Mouse (Mus musculus) neural tube, embryonic 13.5 days (tissue): ENCODE data around the gene Psg26. TPM values are rescaled to one million over a fixed set of nuclear protein-coding genes. Genes with fewer than 3 reads are reported as not detected.
"Not testable (repeated sequence)": the region's sequence is repeated elsewhere in the genome, so short reads cannot be mapped to it uniquely, and the experiment has no call there.

Source experiments
- ATAC-seq: fragments of 200-750 bp; cut with Nextera tagmentation; 2 replicates; pipeline ENCODE4 v1.8.0; 2017; ENCODE audit warnings: low read depth, mild to moderate bottlenecking, moderate TSS enrichment, moderate library complexity
- H3K27ac ChIP-seq: fragments of 300-500 bp; sonication (generic); replicated peaks from 2 replicates; pipeline ENCODE4 v1.5.1; 2015; ENCODE audit warnings: moderate library complexity, mild to moderate bottlenecking, inconsistent platforms
- H3K27me3 ChIP-seq: fragments of 300-500 bp; sonication (generic); 2 replicates; pipeline ENCODE4 v1.6.1; 2015; ENCODE audit warnings: mild to moderate bottlenecking, inconsistent platforms
- H3K36me3 ChIP-seq: fragments of 300-500 bp; sonication (generic); 2 replicates; pipeline ENCODE4 v1.6.1; 2015; ENCODE audit warnings: mild to moderate bottlenecking, inconsistent platforms
- H3K4me1 ChIP-seq: fragments of 300-500 bp; sonication (generic); replicated peaks from 2 replicates; pipeline ENCODE4 v1.6.1; 2015; ENCODE audit warnings: inconsistent platforms
- H3K4me2 ChIP-seq: fragments of 300-500 bp; sonication (generic); 2 replicates; pipeline ENCODE4 v1.6.1; 2015; ENCODE audit warnings: inconsistent platforms, mild to moderate bottlenecking, moderate library complexity
- H3K4me3 ChIP-seq: fragments of 300-500 bp; sonication (generic); 2 replicates; pipeline ENCODE4 v1.5.1; 2015; ENCODE audit warnings: mild to moderate bottlenecking, inconsistent platforms
- H3K9ac ChIP-seq: fragments of 300-500 bp; sonication (generic); 2 replicates; pipeline ENCODE4 v1.6.1; 2015; ENCODE audit warnings: moderate library complexity, mild to moderate bottlenecking, inconsistent platforms
- H3K9me3 ChIP-seq: fragments of 300-500 bp; sonication (generic); 2 replicates; pipeline ENCODE4 v1.6.1; 2016; ENCODE audit warnings: inconsistent platforms
- WGBS: fragments of 180-500 bp; shearing (Covaris S2); methylation state at CpG from one replicate; pipeline ENCODE4 v1.1.7; 2015; 5-methylcytosine and 5-hydroxymethylcytosine counted together
- polyA plus RNA-seq: library from polyadenylated mRNA; unstranded; fragments of >200 nt; fragmentation: Nextera tagmentation; extraction: Ambion mirVana; gene quantifications from 2 replicates; pipeline ENCODE4 v1.2.1, GENCODE M21; 2015

Psg26 gene
- not detected in 2 replicates for polyA plus RNA-seq

DNA sequence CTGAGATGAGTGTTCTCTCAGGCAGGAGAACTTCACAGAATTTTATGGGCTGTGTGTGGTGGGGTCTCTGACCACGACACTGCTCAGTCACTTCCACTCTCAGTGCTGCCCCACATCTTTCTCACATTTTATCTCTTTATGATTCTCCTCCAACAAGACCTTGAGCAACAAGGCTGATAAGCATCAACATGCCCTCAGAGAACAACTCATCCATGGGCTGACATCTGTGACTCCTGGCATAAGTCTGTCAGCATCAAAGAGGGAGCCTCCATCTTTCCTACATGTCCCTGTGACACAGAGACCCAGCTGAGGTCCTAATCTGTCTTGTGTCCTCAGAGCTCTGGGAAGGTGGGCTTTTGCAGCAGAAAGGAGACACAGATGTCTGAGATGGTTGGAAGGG lies at the start of gene Psg26:
Psg26 (minus strand) TSS at position 101 of the 400 bp plus-strand sequence.
- no peak for ATAC-seq
- H3K36me3 ChIP-seq: no peaks in the 10 kb centered on the region
- H3K4me2 ChIP-seq: no peak within 1 kb of the TSS
- H3K9me3 ChIP-seq: peaks cover 4% of the 10 kb centered on the region; the same call in 1 of the 2 replicates
- 89% methylated on average over 1 of the region's 1 CpGs for WGBS
- H3K4me1 ChIP-seq: no peaks in the 10 kb centered on the region
- H3K9ac ChIP-seq: no peak within 1 kb of the TSS
- H3K4me3 ChIP-seq: no peak within 1 kb of the TSS
- H3K27ac ChIP-seq: no peak within 1 kb of the TSS
- no peaks in the 10 kb centered on the region for H3K27me3 ChIP-seq

DNA sequence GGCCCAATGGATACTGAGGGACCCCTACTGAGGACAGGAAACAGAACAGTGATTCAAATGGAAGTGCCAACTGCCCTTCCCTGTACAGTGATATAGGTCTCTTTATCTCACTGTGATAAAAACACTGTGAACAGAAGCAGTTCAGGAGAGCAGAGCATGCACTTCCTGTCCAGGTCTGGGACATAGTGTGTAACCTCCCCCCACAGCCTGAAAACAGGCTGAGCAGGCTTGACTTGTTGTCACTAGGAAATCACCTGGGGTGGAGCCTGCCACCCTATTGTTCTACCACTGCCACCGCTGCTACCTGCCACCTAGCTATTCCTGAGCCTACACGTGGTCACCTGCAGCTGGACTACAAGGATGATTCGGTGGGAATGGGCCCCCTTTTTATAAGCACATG lies 49.4 kb upstream of the Psg26 start:
- 59% methylated on average over 3 of the region's 3 CpGs for WGBS
- no peak overlapping the region for H3K4me2 ChIP-seq
- no peaks in the 10 kb centered on the region for H3K36me3 ChIP-seq
- H3K27me3 ChIP-seq: no peaks in the 10 kb centered on the region
- ATAC-seq: no peak
- H3K4me3 ChIP-seq: no peak overlapping the region
- no peaks in the 10 kb centered on the region for H3K4me1 ChIP-seq
- H3K9ac ChIP-seq: no peak overlapping the region
- H3K9me3 ChIP-seq: no peaks in the 10 kb centered on the region
- H3K27ac ChIP-seq: no peak overlapping the region

DNA sequence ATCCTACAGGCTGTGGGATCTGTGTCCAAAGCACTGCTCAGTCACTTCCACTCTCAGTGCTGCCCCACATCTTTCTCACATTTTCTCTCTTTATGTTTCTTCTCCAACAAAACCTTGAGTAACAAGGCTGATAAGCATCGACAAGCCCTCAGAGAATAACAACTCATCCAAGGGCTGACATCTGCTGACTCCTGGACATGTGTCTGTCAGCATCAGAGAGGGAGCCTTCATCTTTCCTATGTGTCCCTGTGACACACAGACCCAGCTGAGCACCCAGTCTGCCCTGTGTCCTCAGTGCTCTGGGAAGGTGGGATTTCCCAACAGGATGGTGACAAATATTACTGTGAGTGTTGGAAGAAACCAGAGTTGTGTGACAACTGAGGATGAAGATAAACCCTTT lies 48.2 kb upstream of the Psg26 start, which contains the start of gene Psg25:
Psg25 (minus strand) TSS at position 101 of the 400 bp plus-strand sequence.
- Histone ChIP-seq H3K4me1 (no peaks in the 10 kb centered on the region), H3K9me3 (no peaks in the 10 kb centered on the region), H3K4me2 (no peak within 1 kb of the TSS), H3K27ac (no peak within 1 kb of the TSS), H3K27me3 (no peaks in the 10 kb centered on the region), H3K9ac (no peak within 1 kb of the TSS), H3K36me3 (no peaks in the 10 kb centered on the region), H3K4me3 (no peak within 1 kb of the TSS)
- ATAC-seq: no peak
- 90% methylated on average over 1 of the region's 1 CpGs for WGBS

DNA sequence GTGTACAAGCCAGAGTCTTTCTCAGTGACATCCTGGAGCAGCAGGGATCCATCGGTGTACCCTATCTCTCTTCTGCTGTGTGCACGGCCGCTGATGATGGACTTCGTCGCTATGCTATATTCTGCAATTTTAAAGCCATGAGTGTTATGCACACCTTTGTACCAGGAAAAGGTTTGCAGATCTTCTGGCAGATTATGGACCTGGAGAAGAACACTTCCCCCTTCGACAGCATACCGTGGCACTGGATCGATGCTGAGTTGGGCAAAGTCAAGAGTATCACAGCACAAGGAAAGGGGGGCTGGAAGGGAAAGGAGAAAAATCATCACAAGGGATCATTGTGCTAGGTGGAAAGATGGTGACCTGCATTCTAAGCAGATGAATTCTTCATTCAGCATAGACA lies 40.7 kb upstream of the Psg26 start:
- Histone ChIP-seq H3K27ac (no peak overlapping the region), H3K36me3 (no peaks in the 10 kb centered on the region), H3K9ac (no peak overlapping the region), H3K4me1 (no peaks in the 10 kb centered on the region), H3K4me3 (no peak overlapping the region), H3K27me3 (no peaks in the 10 kb centered on the region), H3K9me3 (no peaks in the 10 kb centered on the region), H3K4me2 (no peak overlapping the region)
- 92% methylated on average over 8 of the region's 8 CpGs for WGBS
- no peak for ATAC-seq

DNA sequence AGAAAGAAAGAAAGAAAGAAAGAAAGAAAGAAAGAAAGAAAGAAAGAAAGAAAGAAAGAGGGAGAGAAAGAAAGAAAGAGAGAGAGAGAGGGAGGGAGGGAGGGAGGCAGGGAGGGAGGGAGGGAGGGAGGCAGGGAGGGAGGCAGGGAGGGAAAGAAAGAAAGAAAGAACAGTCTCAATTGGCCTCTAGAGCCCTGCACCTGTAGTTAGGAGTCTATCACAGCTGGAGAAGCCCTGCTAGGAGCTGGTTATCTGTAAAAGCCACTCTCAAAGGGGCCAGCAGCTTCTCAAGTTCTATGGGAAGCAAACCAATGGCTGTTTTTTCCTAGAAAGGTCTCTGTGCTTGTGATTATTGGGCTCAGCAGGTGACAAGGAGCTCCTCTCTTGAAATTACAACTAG lies 28.9 kb upstream of the Psg26 start:
- not testable (repeated sequence) for ATAC-seq, H3K4me1 ChIP-seq, H3K4me2 ChIP-seq, H3K36me3 ChIP-seq, H3K9ac ChIP-seq, H3K27me3 ChIP-seq, H3K9me3 ChIP-seq, H3K4me3 ChIP-seq, H3K27ac ChIP-seq

DNA sequence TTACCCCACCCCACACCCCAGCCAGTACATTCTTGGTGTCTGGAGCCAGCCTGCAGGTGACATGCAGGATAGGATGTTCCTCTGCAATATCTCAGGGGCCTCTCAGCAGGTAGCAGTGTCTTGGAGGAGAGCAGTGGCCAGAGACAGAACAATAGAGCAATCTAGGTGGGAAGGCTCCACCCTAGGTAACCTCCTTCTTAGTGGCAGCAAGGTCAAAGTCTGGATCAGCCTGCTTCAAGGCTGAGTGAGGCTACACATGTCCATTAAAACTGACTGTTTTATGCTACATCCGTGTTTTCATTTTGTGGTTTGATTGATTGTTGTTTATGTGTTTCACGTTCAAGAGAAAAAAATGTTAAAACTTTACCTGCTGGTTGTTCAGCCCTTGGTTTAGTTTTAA lies 28.4 kb upstream of the Psg26 start:
- WGBS: 46% methylated on average over 2 of the region's 2 CpGs
- ATAC-seq, H3K4me2 ChIP-seq, H3K4me3 ChIP-seq, H3K9me3 ChIP-seq, H3K4me1 ChIP-seq, H3K36me3 ChIP-seq, H3K27me3 ChIP-seq, H3K9ac ChIP-seq, H3K27ac ChIP-seq: not testable (repeated sequence)

DNA sequence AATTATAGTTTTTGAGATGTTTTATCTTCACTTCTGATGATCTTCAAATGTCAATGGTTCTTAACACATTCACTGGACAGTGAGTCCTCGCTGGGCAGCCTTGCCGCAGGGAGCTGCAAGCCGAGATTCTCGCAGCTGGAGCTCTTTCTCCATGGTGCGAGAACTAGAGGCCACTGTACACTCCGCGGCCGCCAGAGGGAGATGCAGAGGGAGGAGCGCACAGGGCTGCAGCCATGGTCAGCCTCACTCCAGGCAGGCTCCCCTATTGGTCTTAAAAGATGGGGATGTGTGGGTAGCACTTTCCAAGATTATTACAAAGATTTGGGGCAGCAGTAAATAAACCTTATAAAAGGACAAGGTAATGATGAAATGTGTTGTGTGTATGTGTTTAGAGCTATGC lies 27.5 kb upstream of the Psg26 start:
- Histone ChIP-seq H3K4me1 (no peaks in the 10 kb centered on the region), H3K27ac (no peak overlapping the region), H3K4me2 (no peak overlapping the region), H3K36me3 (no peaks in the 10 kb centered on the region), H3K9me3 (no peaks in the 10 kb centered on the region), H3K4me3 (no peak overlapping the region), H3K27me3 (no peaks in the 10 kb centered on the region), H3K9ac (no peak overlapping the region)
- ATAC-seq: no peak
- 20% methylated on average over 9 of the region's 9 CpGs for WGBS

DNA sequence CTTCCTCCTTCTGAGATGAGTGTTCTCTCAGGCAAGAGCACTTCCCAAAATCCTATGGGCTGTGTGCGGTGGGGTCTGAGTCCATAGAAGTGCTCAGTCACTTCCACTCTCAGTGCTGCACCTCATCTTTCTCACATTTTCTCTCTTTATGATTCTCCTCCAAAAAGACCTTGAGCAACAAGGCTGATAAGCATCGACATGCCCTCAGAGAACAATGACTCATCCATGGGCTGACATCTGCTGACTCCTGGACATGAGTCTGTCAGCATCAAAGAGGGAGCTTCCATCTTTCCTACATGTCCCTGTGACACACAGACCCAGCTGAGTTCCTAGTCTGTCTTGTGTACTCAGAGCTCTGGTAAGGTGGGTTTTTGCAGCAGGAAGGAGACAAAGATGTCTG lies 52.0 kb downstream of the Psg26 start, which contains the start of gene Psg28:
Psg28 (minus strand) TSS at position 101 of the 400 bp plus-strand sequence.
- not testable (repeated sequence) for H3K27ac ChIP-seq, ATAC-seq, H3K4me3 ChIP-seq, H3K9ac ChIP-seq, H3K27me3 ChIP-seq, H3K36me3 ChIP-seq, H3K4me1 ChIP-seq, H3K4me2 ChIP-seq
- WGBS: 77% methylated on average over 2 of the region's 2 CpGs
- peaks cover 18% of the 10 kb centered on the region; the same call in 1 of the 2 replicates for H3K9me3 ChIP-seq

Other genes with a start within 250 kb of the Psg26 start
- gene Mill1, start 238.8 kb downstream of the Psg26 start, polyA plus RNA-seq: not detected in 2 replicates
- not detected in 2 replicates for gene Psg18, start 129.2 kb downstream of the Psg26 start, polyA plus RNA-seq
- not detected in 2 replicates for gene Psg28, start 52.1 kb downstream of the Psg26 start, polyA plus RNA-seq
- gene Psg25, start 48.1 kb upstream of the Psg26 start, polyA plus RNA-seq: not detected in 2 replicates
- gene Psg27, start 83.1 kb upstream of the Psg26 start, polyA plus RNA-seq: not detected in 2 replicates
- gene Psg23, start 132.3 kb upstream of the Psg26 start, polyA plus RNA-seq: not detected in 2 replicates
- not detected in 2 replicates for gene Psg21, start 172.5 kb upstream of the Psg26 start, polyA plus RNA-seq
- gene Psg20, start 202.0 kb upstream of the Psg26 start, polyA plus RNA-seq: not detected in 2 replicates
- not detected in 2 replicates for gene Psg22, start 233.9 kb upstream of the Psg26 start, polyA plus RNA-seq